Mouse (Mus musculus) neutrophil, adult 65 days (primary cell): Measurements from ENCODE around the gene Spryd3. TPM values are rescaled to one million over a fixed set of nuclear protein-coding genes. Genes with fewer than 3 reads are reported as not detected.

ENCODE experiments used
- total RNA-seq: library from RNA; stranded (reverse); gene quantifications from 2 replicates; pipeline ENCODE4 v1.2.4, GENCODE M21; 2023

Spryd3 gene
- total RNA-seq, result 30.6 and 44.9 TPM in 2 replicates

GRCm38 (mm10) chr15:102136129-102136758 is at the start of gene Spryd3:
Gene Spryd3 (minus strand): TSS chr15:102136234.

GRCm38 (mm10) chr15:102150301-102151135 is 14.5 kb upstream of the Spryd3 start, which contains the start of gene Soat2:
Gene Soat2 (plus strand): TSS chr15:102150526.

GRCm38 (mm10) chr15:102144274-102144711 is 8.3 kb upstream of the Spryd3 start, which contains the start of gene Igfbp6:
Gene Igfbp6 (plus strand): TSS chr15:102144362.

GRCm38 (mm10) chr15:102100161-102100981 is 35.7 kb downstream of the Spryd3 start, which contains the start of gene Tns2:
Gene Tns2 (plus strand): TSS chr15:102100413.

GRCm38 (mm10) chr15:102073559-102074069 is 62.4 kb downstream of the Spryd3 start, which contains the start of gene Eif4b:
Gene Eif4b (plus strand): TSS chr15:102073773.

Other genes with a start within 250 kb of the Spryd3 start
- gene Krt76, start 243.3 kb downstream of the Spryd3 start, total RNA-seq, result not detected in 2 replicates
- gene Krt4, start 211.5 kb downstream of the Spryd3 start, total RNA-seq, result not detected in 2 replicates
- not detected in 2 replicates for gene Krt79, start 195.9 kb downstream of the Spryd3 start, total RNA-seq
- not detected in 2 replicates for gene Krt78, start 181.9 kb downstream of the Spryd3 start, total RNA-seq
- not detected in 2 replicates for gene Krt8, start 131.8 kb downstream of the Spryd3 start, total RNA-seq
- 0.27 and 0.54 TPM in 2 replicates for gene Krt18, start 108.1 kb downstream of the Spryd3 start, total RNA-seq
- gene Eif4b, start 62.5 kb downstream of the Spryd3 start, total RNA-seq, result 102 and 140 TPM in 2 replicates
- 0.98 and 4.1 TPM in 2 replicates for gene Tns2, start 35.8 kb downstream of the Spryd3 start, total RNA-seq
- 0.48 TPM in 1 of 2 replicates, not detected in the other for gene Igfbp6, start 8.1 kb upstream of the Spryd3 start, total RNA-seq
- gene Soat2, start 14.3 kb upstream of the Spryd3 start, total RNA-seq, result 2.3 and 2.9 TPM in 2 replicates
- 75.2 and 102 TPM in 2 replicates for gene Zfp740, start 67.0 kb upstream of the Spryd3 start, total RNA-seq
- 21.5 and 30.3 TPM in 2 replicates for gene Csad, start 68.5 kb upstream of the Spryd3 start, total RNA-seq
- 198 and 201 TPM in 2 replicates for gene Itgb7, start 95.7 kb upstream of the Spryd3 start, total RNA-seq
- gene Rarg, start 121.3 kb upstream of the Spryd3 start, total RNA-seq, result 32.5 and 34.1 TPM in 2 replicates
- gene Gm9918, start 134.3 kb upstream of the Spryd3 start, total RNA-seq, result not detected in 2 replicates
- 31.4 and 34.2 TPM in 2 replicates for gene Mfsd5, start 143.2 kb upstream of the Spryd3 start, total RNA-seq
- 31.1 and 43.9 TPM in 2 replicates for gene Espl1, start 160.0 kb upstream of the Spryd3 start, total RNA-seq
- gene Pfdn5, start 189.9 kb upstream of the Spryd3 start, total RNA-seq, result 259 and 280 TPM in 2 replicates
- gene Myg1, start 195.5 kb upstream of the Spryd3 start, total RNA-seq, result 31.4 and 36.0 TPM in 2 replicates
- 16.5 and 25.4 TPM in 2 replicates for gene Aaas, start 214.5 kb upstream of the Spryd3 start, total RNA-seq
- gene Sp7, start 230.9 kb upstream of the Spryd3 start, total RNA-seq, result 0.27 TPM in 1 of 2 replicates, not detected in the other